Mouse (Mus musculus): ENCODE measurements around the gene Psmb7. TPM values are rescaled to one million over a fixed set of nuclear protein-coding genes. Genes with fewer than 3 reads are reported as not detected.

Gene Psmb7
- polyA plus RNA-seq (2014; fragmentation: Nextera tagmentation; extraction: Ambion mirVana): 363 and 368 TPM in 2 replicates

DNA sequence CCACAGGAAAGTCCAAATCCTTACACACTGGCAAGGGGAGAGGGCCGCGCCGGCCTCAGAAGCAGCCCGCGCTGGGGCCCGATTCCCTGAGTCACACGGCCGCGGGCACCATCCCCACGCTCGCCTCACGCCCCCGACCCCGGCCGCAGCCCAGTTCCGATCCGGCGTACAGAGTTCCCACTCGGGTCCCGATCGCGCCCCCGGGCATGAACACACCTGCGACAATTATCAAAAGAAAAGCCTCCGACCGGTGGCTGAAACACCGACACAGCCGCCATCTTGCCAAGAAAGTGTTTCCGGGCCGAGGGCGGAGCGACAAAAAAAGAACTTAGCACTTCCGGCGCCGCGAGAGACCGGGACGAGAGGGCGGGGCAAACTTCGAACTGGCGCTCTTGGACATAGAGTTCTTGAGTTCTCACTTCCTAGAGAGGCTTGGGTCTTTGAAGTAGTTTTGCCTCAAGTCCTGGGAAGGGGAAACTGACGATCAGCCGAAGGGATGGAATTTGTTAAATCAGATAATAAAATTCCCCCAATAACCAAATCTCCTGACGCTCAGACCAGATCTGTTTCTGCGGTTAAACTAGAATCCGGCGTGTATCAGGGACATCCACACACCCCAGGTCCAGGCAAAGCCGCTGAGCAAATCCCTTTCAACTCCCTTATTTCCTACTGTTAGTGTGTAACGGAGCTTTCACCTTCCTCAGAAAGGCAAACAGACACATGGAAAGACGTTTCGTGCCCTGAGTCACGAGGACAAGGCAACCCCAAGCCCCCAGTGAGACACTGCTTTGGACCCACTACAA is at the start of gene Psmb7:
TSS of gene Psmb7 (minus strand) at position 463 of the 803 bp plus-strand sequence.
- no peaks in the 10 kb centered on the region for H3K4me1 ChIP-seq (ENCODE audit: control insufficient read depth, insufficient read depth, low read length)
- no peak within 1 kb of the TSS; the same call in 1 of the 2 replicates for H3K27ac ChIP-seq (replicated peaks; ENCODE audit: low read depth, low read length)
- H3K9ac ChIP-seq (replicated peaks; ENCODE audit: low read length): peak within 1 kb of the TSS; percentile 87
- H3K36me3 ChIP-seq (replicated peaks; ENCODE audit: control insufficient read depth, insufficient read depth, low read depth, low read length): peaks cover 3% of the 10 kb centered on the region; the same call in 1 of the 2 replicates
- no peaks in the 10 kb centered on the region for H3K27me3 ChIP-seq (ENCODE audit: control insufficient read depth, insufficient read depth, low read length)
- H3K4me2 ChIP-seq (ENCODE audit: low read depth, low read length): peak within 1 kb of the TSS; percentile 64
- H3K9me3 ChIP-seq (replicated peaks; ENCODE audit: control insufficient read depth, low read length): no peaks in the 10 kb centered on the region
- WGBS: 1% methylated on average over 52 of the region's 52 CpGs
- DNase-seq (ENCODE audit: low spot score): peak; percentile 97
- peak; percentile 84 for ATAC-seq (replicated peaks; ENCODE audit: insufficient number of reproducible peaks, low FRiP score, low TSS enrichment, low read depth)
- H3K4me3 ChIP-seq (ENCODE audit: low read depth, low read length): peak within 1 kb of the TSS; percentile 83

DNA sequence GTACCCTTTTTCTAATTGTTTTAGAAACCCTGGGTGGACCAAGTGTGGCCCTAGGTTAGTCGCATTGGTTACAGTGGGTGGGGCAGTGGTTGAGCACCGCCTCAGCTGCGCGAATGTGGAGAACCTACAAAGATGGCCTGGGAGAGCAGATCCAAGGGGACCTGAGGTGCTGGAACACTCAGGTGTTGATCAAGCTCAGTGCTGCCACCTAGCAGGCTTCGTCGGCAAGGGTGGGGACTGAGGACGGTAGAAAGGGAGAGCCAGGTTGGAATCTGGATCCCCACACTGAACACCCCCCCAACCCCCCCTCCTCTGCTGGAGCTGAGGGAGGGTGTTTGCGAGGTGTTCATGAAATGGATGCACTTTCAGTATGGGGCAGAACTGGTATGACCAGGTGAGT is 47.7 kb upstream of the Psmb7 start:
- Histone ChIP-seq H3K4me2 (ENCODE audit: low read depth, low read length) (no peak overlapping the region), H3K27me3 (ENCODE audit: control insufficient read depth, insufficient read depth, low read length) (0 out of 2 replicates have a peak, but pooled peaks cover 3% of the 10 kb centered on the region), H3K9ac (replicated peaks; ENCODE audit: low read length) (no peak overlapping the region), H3K9me3 (replicated peaks; ENCODE audit: control insufficient read depth, low read length) (no peaks in the 10 kb centered on the region), H3K4me1 (ENCODE audit: control insufficient read depth, insufficient read depth, low read length) (peaks cover 4% of the 10 kb centered on the region; the same call in 1 of the 2 replicates), H3K4me3 (ENCODE audit: low read depth, low read length) (no peak overlapping the region), H3K36me3 (replicated peaks; ENCODE audit: control insufficient read depth, insufficient read depth, low read depth, low read length) (no peaks in the 10 kb centered on the region), H3K27ac (replicated peaks; ENCODE audit: low read depth, low read length) (no peak overlapping the region)
- ATAC-seq (replicated peaks; ENCODE audit: insufficient number of reproducible peaks, low FRiP score, low TSS enrichment, low read depth): no peak
- peak; percentile 61 for DNase-seq (ENCODE audit: low spot score)
- WGBS: 13% methylated on average over 8 of the region's 8 CpGs

- H3K4me1 ChIP-seq (ENCODE audit: control insufficient read depth, insufficient read depth, low read length): peaks cover 4% of the 10 kb centered on the region; the same call in 1 of the 2 replicates
- no peaks in the 10 kb centered on the region for H3K9me3 ChIP-seq (replicated peaks; ENCODE audit: control insufficient read depth, low read length)
- H3K27ac ChIP-seq (replicated peaks; ENCODE audit: low read depth, low read length): no peak overlapping the region
- H3K4me3 ChIP-seq (ENCODE audit: low read depth, low read length): no peak overlapping the region
- ATAC-seq (replicated peaks; ENCODE audit: insufficient number of reproducible peaks, low FRiP score, low TSS enrichment, low read depth) (no peak), DNase-seq (ENCODE audit: low spot score) (no peak)
- 61% methylated on average over 1 of the region's 1 CpGs for WGBS
- H3K27me3 ChIP-seq (ENCODE audit: control insufficient read depth, insufficient read depth, low read length): no peaks in the 10 kb centered on the region
- H3K9ac ChIP-seq (replicated peaks; ENCODE audit: low read length): no peak overlapping the region
- H3K36me3 ChIP-seq (replicated peaks; ENCODE audit: control insufficient read depth, insufficient read depth, low read depth, low read length): no peaks in the 10 kb centered on the region
- H3K4me2 ChIP-seq (ENCODE audit: low read depth, low read length): no peak overlapping the region
These were observed 46.0 kb upstream of the Psmb7 start for GRCm38 (mm10) chr2:38689881-38690280.

DNA sequence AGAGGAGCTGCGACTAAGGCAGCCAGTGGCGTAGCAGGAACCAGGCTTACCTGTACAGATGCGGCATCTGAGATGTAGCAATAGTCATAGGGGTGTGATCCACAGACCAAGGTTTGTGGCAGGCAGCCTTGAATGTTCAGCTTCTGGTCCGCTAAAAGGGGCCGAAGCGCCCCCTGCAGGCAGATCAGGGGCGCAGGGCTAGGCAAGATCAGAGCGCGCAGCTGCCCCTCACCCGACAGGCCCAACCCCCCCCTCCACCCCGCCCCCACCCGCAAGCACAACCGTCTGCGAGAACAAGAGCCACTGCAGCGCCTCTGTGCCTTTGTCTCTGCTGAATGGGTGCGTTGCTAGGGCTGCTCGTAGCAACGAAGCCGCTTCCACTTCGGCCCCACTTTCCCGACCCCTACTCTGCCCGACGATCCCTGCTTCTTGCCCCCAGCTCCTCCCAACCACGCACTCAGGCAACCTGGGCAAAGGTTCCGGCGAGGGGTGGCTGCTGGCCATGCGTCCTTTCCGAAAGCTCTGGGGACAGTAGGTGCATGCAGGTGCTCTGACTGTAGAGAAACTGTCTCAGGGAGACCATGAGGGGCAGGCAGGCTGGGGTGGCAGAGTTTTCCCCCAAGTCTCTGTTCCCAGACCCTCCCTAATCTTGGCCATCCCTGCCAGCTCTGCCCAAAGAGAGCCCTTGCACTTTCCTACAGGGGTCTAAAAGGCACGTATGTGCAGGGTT is 45.1 kb upstream of the Psmb7 start:
- Histone ChIP-seq H3K36me3 (replicated peaks; ENCODE audit: control insufficient read depth, insufficient read depth, low read depth, low read length) (no peaks in the 10 kb centered on the region), H3K4me1 (ENCODE audit: control insufficient read depth, insufficient read depth, low read length) (peaks cover 4% of the 10 kb centered on the region; the same call in 1 of the 2 replicates), H3K27ac (replicated peaks; ENCODE audit: low read depth, low read length) (no peak overlapping the region), H3K27me3 (ENCODE audit: control insufficient read depth, insufficient read depth, low read length) (no peaks in the 10 kb centered on the region), H3K4me3 (ENCODE audit: low read depth, low read length) (peak overlapping the region; percentile 33), H3K9me3 (replicated peaks; ENCODE audit: control insufficient read depth, low read length) (no peaks in the 10 kb centered on the region), H3K4me2 (ENCODE audit: low read depth, low read length) (peak overlapping the region; percentile 61), H3K9ac (replicated peaks; ENCODE audit: low read length) (peak overlapping the region; percentile 64)
- WGBS: 2% methylated on average over 25 of the region's 29 CpGs
- DNase-seq (ENCODE audit: low spot score) (peak; percentile 85), ATAC-seq (replicated peaks; ENCODE audit: insufficient number of reproducible peaks, low FRiP score, low TSS enrichment, low read depth) (peak; percentile 84)

- Histone ChIP-seq H3K4me1 (ENCODE audit: control insufficient read depth, insufficient read depth, low read length) (peaks cover 4% of the 10 kb centered on the region; the same call in 1 of the 2 replicates), H3K27ac (replicated peaks; ENCODE audit: low read depth, low read length) (no peak overlapping the region), H3K9ac (replicated peaks; ENCODE audit: low read length) (no peak overlapping the region), H3K36me3 (replicated peaks; ENCODE audit: control insufficient read depth, insufficient read depth, low read depth, low read length) (no peaks in the 10 kb centered on the region), H3K27me3 (ENCODE audit: control insufficient read depth, insufficient read depth, low read length) (no peaks in the 10 kb centered on the region), H3K9me3 (replicated peaks; ENCODE audit: control insufficient read depth, low read length) (no peaks in the 10 kb centered on the region), H3K4me2 (ENCODE audit: low read depth, low read length) (no peak overlapping the region), H3K4me3 (ENCODE audit: low read depth, low read length) (no peak overlapping the region)
- ATAC-seq (replicated peaks; ENCODE audit: insufficient number of reproducible peaks, low FRiP score, low TSS enrichment, low read depth): no peak
- DNase-seq (ENCODE audit: low spot score): no peak
- WGBS: 64% methylated on average over 3 of the region's 3 CpGs
These were observed 41.9 kb upstream of the Psmb7 start for GRCm38 (mm10) chr2:38685746-38686145.

GRCm38 (mm10) chr2:38683083-38683482 is 39.2 kb upstream of the Psmb7 start:
- 77% methylated on average over 5 of the region's 5 CpGs for WGBS
- H3K27ac ChIP-seq (replicated peaks; ENCODE audit: low read depth, low read length): no peak overlapping the region

DNA sequence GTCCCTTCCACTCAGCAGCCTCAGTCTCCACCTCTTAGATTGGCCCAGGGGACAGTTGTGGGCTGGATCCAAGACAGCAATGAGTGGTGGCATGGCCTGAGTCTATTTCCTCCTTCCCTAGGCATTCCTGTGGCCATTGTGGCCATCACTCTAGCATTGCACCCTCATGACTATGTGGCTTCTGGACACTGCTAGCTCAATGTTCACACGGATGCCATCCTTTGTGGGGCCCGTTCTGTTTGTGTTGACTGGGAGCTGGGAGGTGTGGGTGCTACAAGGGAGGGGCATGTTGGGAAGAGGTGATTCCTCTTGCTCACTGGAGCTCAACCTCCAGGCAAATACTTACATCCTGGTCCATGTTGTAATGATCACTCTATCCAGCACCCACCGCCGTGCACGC is 38.3 kb upstream of the Psmb7 start:
- ATAC-seq (replicated peaks; ENCODE audit: insufficient number of reproducible peaks, low FRiP score, low TSS enrichment, low read depth): no peak

More at GRCm38 (mm10) chr2:38683083-38683482, 39.2 kb upstream of the Psmb7 start:
- DNase-seq (ENCODE audit: low spot score) (no peak), ATAC-seq (replicated peaks; ENCODE audit: insufficient number of reproducible peaks, low FRiP score, low TSS enrichment, low read depth) (no peak)
- Histone ChIP-seq H3K4me2 (ENCODE audit: low read depth, low read length) (no peak overlapping the region), H3K9me3 (replicated peaks; ENCODE audit: control insufficient read depth, low read length) (no peaks in the 10 kb centered on the region), H3K9ac (replicated peaks; ENCODE audit: low read length) (no peak overlapping the region), H3K36me3 (replicated peaks; ENCODE audit: control insufficient read depth, insufficient read depth, low read depth, low read length) (no peaks in the 10 kb centered on the region), H3K27me3 (ENCODE audit: control insufficient read depth, insufficient read depth, low read length) (no peaks in the 10 kb centered on the region), H3K4me3 (ENCODE audit: low read depth, low read length) (no peak overlapping the region), H3K4me1 (ENCODE audit: control insufficient read depth, insufficient read depth, low read length) (no peaks in the 10 kb centered on the region)

DNA sequence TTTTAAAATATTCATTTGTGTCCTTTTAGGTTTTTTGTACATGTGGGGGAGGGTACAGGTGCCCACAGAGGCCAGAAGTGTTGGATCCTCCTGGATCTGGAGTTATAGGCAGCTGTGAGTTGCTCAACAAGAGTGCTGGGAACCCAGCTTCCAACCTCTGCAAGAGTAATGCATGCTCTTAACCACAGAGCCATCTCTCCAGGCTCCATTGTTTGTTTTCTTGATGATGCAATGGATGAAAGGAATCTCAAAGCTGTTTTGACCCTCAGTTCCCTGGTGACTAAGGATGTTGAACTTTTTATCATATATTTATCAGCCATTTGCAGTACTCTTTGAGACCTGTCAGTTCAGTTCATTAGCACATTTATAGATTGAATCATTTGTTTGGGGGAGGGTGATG is 35.1 kb upstream of the Psmb7 start:
- H3K9me3 ChIP-seq (replicated peaks; ENCODE audit: control insufficient read depth, low read length): no peaks in the 10 kb centered on the region
- DNase-seq (ENCODE audit: low spot score): no peak

More for the DNA sequence above, 38.3 kb upstream of the Psmb7 start:
- H3K27me3 ChIP-seq (ENCODE audit: control insufficient read depth, insufficient read depth, low read length): no peaks in the 10 kb centered on the region
- H3K4me1 ChIP-seq (ENCODE audit: control insufficient read depth, insufficient read depth, low read length): no peaks in the 10 kb centered on the region
- no peak overlapping the region for H3K9ac ChIP-seq (replicated peaks; ENCODE audit: low read length)
- no peak overlapping the region for H3K4me3 ChIP-seq (ENCODE audit: low read depth, low read length)
- H3K4me2 ChIP-seq (ENCODE audit: low read depth, low read length): no peak overlapping the region
- no peak overlapping the region for H3K27ac ChIP-seq (replicated peaks; ENCODE audit: low read depth, low read length)
- 88% methylated on average over 5 of the region's 5 CpGs for WGBS
- no peak for DNase-seq (ENCODE audit: low spot score)
- H3K9me3 ChIP-seq (replicated peaks; ENCODE audit: control insufficient read depth, low read length): no peaks in the 10 kb centered on the region
- H3K36me3 ChIP-seq (replicated peaks; ENCODE audit: control insufficient read depth, insufficient read depth, low read depth, low read length): no peaks in the 10 kb centered on the region

More for the DNA sequence above, 35.1 kb upstream of the Psmb7 start:
- Histone ChIP-seq H3K4me2 (ENCODE audit: low read depth, low read length) (no peak overlapping the region), H3K9ac (replicated peaks; ENCODE audit: low read length) (no peak overlapping the region), H3K4me3 (ENCODE audit: low read depth, low read length) (no peak overlapping the region), H3K4me1 (ENCODE audit: control insufficient read depth, insufficient read depth, low read length) (no peaks in the 10 kb centered on the region), H3K27me3 (ENCODE audit: control insufficient read depth, insufficient read depth, low read length) (no peaks in the 10 kb centered on the region), H3K36me3 (replicated peaks; ENCODE audit: control insufficient read depth, insufficient read depth, low read depth, low read length) (no peaks in the 10 kb centered on the region; the same call in 1 of the 2 replicates), H3K27ac (replicated peaks; ENCODE audit: low read depth, low read length) (no peak overlapping the region)
- no peak for ATAC-seq (replicated peaks; ENCODE audit: insufficient number of reproducible peaks, low FRiP score, low TSS enrichment, low read depth)

Measured in embryonic facial prominence, embryonic 11.5 days (tissue).